Mouse (Mus musculus): ENCODE data around the gene Emilin1. TPM values are rescaled to one million over a fixed set of nuclear protein-coding genes. Genes with fewer than 3 reads are reported as not detected.

Gene Emilin1
- total RNA-seq, 2 experiments from 2014 or later, result 2.7 to 7.7 TPM

GRCm38 (mm10) chr5:30920621-30921020 lies 7.4 kb downstream of the Emilin1 start:
- no peak for TF ChIP-seq CTCF (IDR thresholded peaks at IDR 0.05)
- peak; percentile 45 for DNase-seq
- intact Hi-C loops (cut with DNase I), result no loop called here
- H3K27ac ChIP-seq, result peak overlapping the region; percentile 94
- peak overlapping the region; percentile 76 for H3K4me3 ChIP-seq

- Histone ChIP-seq H3K4me3 (peak within 1 kb of the TSS; percentile 76), H3K27ac (peak within 1 kb of the TSS; percentile 94)
- intact Hi-C loops (cut with DNase I), result no loop called here
- peak; percentile 81 for TF ChIP-seq CTCF (IDR thresholded peaks at IDR 0.05)
- DNase-seq, result peak; percentile 94
These were observed 8.2 kb downstream of the Emilin1 start, which contains the start of gene Khk for GRCm38 (mm10) chr5:30921256-30922033. Gene Khk, plus strand, starts transcription at chr5:30921431.

- Histone ChIP-seq H3K4me3 (peak overlapping the region; percentile 76), H3K27ac (peak overlapping the region; percentile 94)
- no peak for DNase-seq
- intact Hi-C loops (cut with DNase I), result no loop called here
- no peak for TF ChIP-seq CTCF (IDR thresholded peaks at IDR 0.05)
These were observed 9.4 kb downstream of the Emilin1 start for GRCm38 (mm10) chr5:30922581-30923041.

GRCm38 (mm10) chr5:30923119-30923518 lies 9.9 kb downstream of the Emilin1 start:
- intact Hi-C loops (cut with DNase I), result no loop called here
- Histone ChIP-seq H3K27ac (no peak overlapping the region), H3K4me3 (no peak overlapping the region)
- DNase-seq, result no peak
- no peak for TF ChIP-seq CTCF (IDR thresholded peaks at IDR 0.05)

GRCm38 (mm10) chr5:30924614-30925013 lies 11.4 kb downstream of the Emilin1 start:
- DNase-seq, result no peak
- intact Hi-C loops (cut with DNase I), result loop anchor here (5.0 kb wide), 1 partner anchor 123 kb away; the partner anchor contains the start of genes Atraid and Slc5a6
- Histone ChIP-seq H3K4me3 (no peak overlapping the region), H3K27ac (no peak overlapping the region)
- no peak for TF ChIP-seq CTCF (IDR thresholded peaks at IDR 0.05)

- no peak for DNase-seq
- no peak overlapping the region for H3K4me3 ChIP-seq
- no peak for TF ChIP-seq CTCF (IDR thresholded peaks at IDR 0.05)
- no peak overlapping the region for H3K27ac ChIP-seq
- intact Hi-C loops (cut with DNase I), result loop anchor here (5.0 kb wide), 1 partner anchor 122 kb away; the partner anchor contains the start of genes Atraid and Slc5a6
These were observed 12.0 kb downstream of the Emilin1 start for GRCm38 (mm10) chr5:30925217-30925616.

- no peak for TF ChIP-seq CTCF (IDR thresholded peaks at IDR 0.05)
- H3K4me3 ChIP-seq, result no peak overlapping the region
- no peak for DNase-seq
- H3K27ac ChIP-seq, result no peak overlapping the region
- intact Hi-C loops (cut with DNase I), result loop anchor here (5.0 kb wide), 1 partner anchor 121 kb away; the partner anchor contains the start of genes Atraid and Slc5a6
These were observed 12.9 kb downstream of the Emilin1 start for GRCm38 (mm10) chr5:30926073-30926472.

GRCm38 (mm10) chr5:30927945-30928529 lies 14.8 kb downstream of the Emilin1 start:
- DNase-seq, result no peak
- H3K27ac ChIP-seq, result no peak overlapping the region; the same call in 1 of the 2 replicates

GRCm38 (mm10) chr5:30930121-30930520 lies 16.9 kb downstream of the Emilin1 start:
- peak overlapping the region; percentile 15; the same call in 1 of the 2 replicates for H3K4me3 ChIP-seq
- TF ChIP-seq CTCF (IDR thresholded peaks at IDR 0.05), result peak; percentile 91
- DNase-seq, result peak; percentile 86
- intact Hi-C loops (cut with DNase I), result loop anchor here (1.0 kb wide), 1 partner anchor 68 kb away; no protein-coding TSS in a partner anchor
- H3K27ac ChIP-seq, result peak overlapping the region; percentile 77

More at GRCm38 (mm10) chr5:30927945-30928529, 14.8 kb downstream of the Emilin1 start:
- peak overlapping the region; percentile 46 for H3K4me3 ChIP-seq
- no peak for TF ChIP-seq CTCF (IDR thresholded peaks at IDR 0.05)
- intact Hi-C loops (cut with DNase I), result loop anchor here (5.0 kb wide), 1 partner anchor 119 kb away; the partner anchor contains the start of genes Atraid and Slc5a6

GRCm38 (mm10) chr5:30930846-30931245 lies 17.6 kb downstream of the Emilin1 start:
- Histone ChIP-seq H3K27ac (peak overlapping the region; percentile 77), H3K4me3 (no peak overlapping the region; the same call in 1 of the 2 replicates)
- intact Hi-C loops (cut with DNase I), result loop anchor here (1.0 kb wide), 1 partner anchor 67 kb away; no protein-coding TSS in a partner anchor
- TF ChIP-seq CTCF (IDR thresholded peaks at IDR 0.05), result no peak
- no peak for DNase-seq

- peak overlapping the region; percentile 77 for H3K27ac ChIP-seq
- no peak overlapping the region for H3K4me3 ChIP-seq
- peak; percentile 77 for DNase-seq
- intact Hi-C loops (cut with DNase I), result no loop called here
- TF ChIP-seq CTCF (IDR thresholded peaks at IDR 0.05), result no peak
These were observed 18.2 kb downstream of the Emilin1 start for GRCm38 (mm10) chr5:30931378-30931777.

GRCm38 (mm10) chr5:30933705-30934104 lies 20.5 kb downstream of the Emilin1 start:
- no peak for TF ChIP-seq CTCF (IDR thresholded peaks at IDR 0.05)
- H3K27ac ChIP-seq, result no peak overlapping the region
- DNase-seq, result no peak
- intact Hi-C loops (cut with DNase I), result no loop called here
- no peak overlapping the region for H3K4me3 ChIP-seq

Data from gastrocnemius, adult 2 months (tissue).